Mouse (Mus musculus) liver, embryonic 14.5 days (tissue): Measurements from ENCODE around the gene Clic4.

ENCODE experiments used
- CTCF ChIP-seq: IDR thresholded peaks from 2 replicates; pipeline ENCODE4 v1.5.1; 2016; ENCODE audit warnings: antibody characterized with exemption, low read depth, control low read depth
- EP300 ChIP-seq: IDR thresholded peaks from 2 replicates; pipeline ENCODE4 v1.6.1; 2016; ENCODE audit warnings: antibody characterized with exemption, low read depth

- TF ChIP-seq CTCF (no peak), EP300 (no peak)
These were observed 82.2 kb downstream of the Clic4 start for GRCm38 (mm10) chr4:135190364-135190763.
